Mouse (Mus musculus) liver, embryonic 14.5 days (tissue): Measurements from ENCODE around the gene Asb8. TPM values are rescaled to one million over a fixed set of nuclear protein-coding genes. Genes with fewer than 3 reads are reported as not detected.

Experiments used
- ATAC-seq: fragments of 200-750 bp; cut with Nextera tagmentation; 2 replicates; pipeline ENCODE4 v1.8.0; 2017; ENCODE audit warnings: moderate number of reproducible peaks, mild to moderate bottlenecking, moderate library complexity; ENCODE audit not compliant: insufficient read depth
- DNase-seq, 3 experiments: peaks; one replicate each; pipeline ENCODE4 v3.0.0-alpha.2; 2012 to 2013; ENCODE audit warnings: low read depth in 3 of 3, low spot score in 3 of 3
- H3K27ac ChIP-seq: fragments of 300-500 bp; sonication (generic); 2 replicates; pipeline ENCODE4 v1.5.1; 2014; ENCODE audit warnings: moderate library complexity, mild to moderate bottlenecking, control low read depth, inconsistent platforms
- H3K27me3 ChIP-seq: fragments of 300-500 bp; sonication (generic); 2 replicates; pipeline ENCODE4 v1.6.1; 2014; ENCODE audit warnings: mild to moderate bottlenecking, low read length, moderate library complexity; ENCODE audit not compliant: control insufficient read depth, insufficient read depth
- H3K36me3 ChIP-seq: fragments of 300-500 bp; sonication (generic); replicated peaks from 2 replicates; pipeline ENCODE4 v1.6.1; 2014; ENCODE audit warnings: low read depth; ENCODE audit not compliant: control insufficient read depth, insufficient read depth
- H3K4me1 ChIP-seq, 2 experiments: fragments of 200-500 bp in 1 of 2; fragments of 300-500 bp in 1 of 2; sonication (generic) in 1 of 2; replicated peaks; 2 replicates each; pipeline ENCODE4 v1.6.1; 2012 to 2014; ENCODE audit warnings: antibody characterized with exemption in 1 of 2, inconsistent platforms in 1 of 2, low read length in 1 of 2; ENCODE audit not compliant: control insufficient read depth in 2 of 2, insufficient read depth in 2 of 2
- H3K4me2 ChIP-seq: fragments of 300-500 bp; sonication (generic); 2 replicates; pipeline ENCODE4 v1.6.1; 2014; ENCODE audit warnings: low read depth, mild to moderate bottlenecking, control low read depth, moderate library complexity
- H3K4me3 ChIP-seq, 2 experiments: fragments of 200-500 bp in 1 of 2; fragments of 300-500 bp in 1 of 2; sonication (generic) in 1 of 2; 2 replicates each; pipeline ENCODE4 v1.5.1; 2012 to 2014; ENCODE audit warnings: low read depth in 2 of 2, low read length in 2 of 2, mild to moderate bottlenecking in 2 of 2, control low read depth in 1 of 2, inconsistent platforms in 1 of 2, moderate library complexity in 1 of 2; ENCODE audit not compliant: insufficient read depth in 1 of 2
- H3K9ac ChIP-seq: fragments of 300-500 bp; sonication (generic); replicated peaks from 2 replicates; pipeline ENCODE4 v1.6.1; 2014; ENCODE audit warnings: mild to moderate bottlenecking, control low read depth, moderate library complexity
- H3K9me3 ChIP-seq: fragments of 300-500 bp; sonication (generic); 2 replicates; pipeline ENCODE4 v1.6.1; 2016; ENCODE audit warnings: low read length, mixed read lengths; ENCODE audit not compliant: control insufficient read depth
- CTCF ChIP-seq: IDR thresholded peaks from 2 replicates; pipeline ENCODE4 v1.5.1; 2016; ENCODE audit warnings: antibody characterized with exemption, low read depth, control low read depth
- EP300 ChIP-seq: IDR thresholded peaks from 2 replicates; pipeline ENCODE4 v1.6.1; 2016; ENCODE audit warnings: antibody characterized with exemption, low read depth
- WGBS: fragments of 180-500 bp; shearing (Covaris S2); extraction: QIAGEN DNeasy Blood & Tissue Kit; methylation state at CpG from one replicate; pipeline ENCODE4 v1.1.7; 2014; ENCODE audit not compliant: insufficient replicate concordance; 5-methylcytosine and 5-hydroxymethylcytosine counted together
- polyA plus RNA-seq, 2 experiments: library from polyadenylated mRNA; depleted of rRNA in 1 of 2; stranded (reverse) in 1 of 2; unstranded in 1 of 2; fragments of >200 nt; fragmentation: Nextera tagmentation in 1 of 2; extraction: Ambion mirVana in 1 of 2; gene quantifications; 2 replicates each; pipeline versions ENCODE4 v1.2.1 to v1.2.3; 2012 to 2014

Gene Asb8
- polyA plus RNA-seq, 2 experiments = 15.1 to 22.4 TPM

DNA sequence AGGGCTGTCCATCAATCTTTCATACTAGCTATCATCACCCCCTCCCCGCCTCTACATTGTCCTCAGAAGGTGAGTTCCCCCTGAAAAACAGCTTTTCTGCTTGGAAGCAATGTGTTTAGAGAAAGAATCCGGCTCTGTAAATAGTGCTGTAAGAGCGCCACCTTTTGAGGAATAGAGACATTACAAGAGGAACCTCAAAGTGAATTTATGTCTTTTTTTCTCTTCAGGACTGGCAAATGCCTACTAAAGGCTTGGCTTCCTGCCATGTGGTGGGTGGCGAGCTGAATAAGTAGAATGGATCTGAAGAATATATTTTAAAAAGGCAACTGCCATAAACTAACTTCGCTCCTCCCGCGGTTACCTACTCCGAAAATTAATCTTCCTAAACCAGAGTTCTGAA lies 8.4 kb upstream of the Asb8 start:
- Histone ChIP-seq H3K9ac (no peak overlapping the region), H3K4me2 (no peak overlapping the region), H3K27me3 (peaks cover 29% of the 10 kb centered on the region), H3K4me1 (no peaks in the 10 kb centered on the region), H3K4me3 (no peak overlapping the region), H3K27ac (no peak overlapping the region), H3K9me3 (no peaks in the 10 kb centered on the region), H3K36me3 (no peaks in the 10 kb centered on the region)
- ATAC-seq (no peak), DNase-seq (peak in 2 of 3 experiments; percentile 11 to 19)
- TF ChIP-seq CTCF = peak; percentile 52; the same call in 1 of the 2 replicates
- TF ChIP-seq EP300 = no peak
- 31% methylated on average over 8 of the region's 8 CpGs for WGBS

DNA sequence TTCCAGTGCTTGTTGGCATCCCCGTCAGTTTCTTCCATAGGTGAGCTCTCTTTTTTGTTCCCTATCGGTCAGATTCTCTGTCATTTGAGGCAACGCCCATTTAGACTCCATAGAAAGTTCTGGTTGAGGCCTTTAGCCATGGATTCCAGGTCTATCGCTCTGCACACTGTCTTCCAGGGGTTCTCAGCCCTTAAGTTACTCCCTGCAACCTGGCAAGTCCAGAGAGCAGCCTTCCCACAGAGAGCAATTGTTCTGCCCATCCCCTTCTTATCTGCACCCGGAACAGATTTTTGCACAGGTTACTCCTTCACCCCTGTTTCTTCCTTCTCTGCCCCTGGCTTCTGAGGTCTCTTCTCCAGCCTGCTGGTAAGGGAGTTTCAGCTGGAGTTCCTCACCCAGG lies 6.7 kb upstream of the Asb8 start:
- Histone ChIP-seq H3K4me1 (no peaks in the 10 kb centered on the region), H3K4me2 (no peak overlapping the region), H3K27ac (no peak overlapping the region), H3K4me3 (no peak overlapping the region), H3K9me3 (no peaks in the 10 kb centered on the region), H3K36me3 (no peaks in the 10 kb centered on the region), H3K27me3 (peaks cover 46% of the 10 kb centered on the region), H3K9ac (no peak overlapping the region)
- DNase-seq = no peak
- ATAC-seq = no peak
- no peak for TF ChIP-seq EP300
- no peak for TF ChIP-seq CTCF
- WGBS = 51% methylated on average over 5 of the region's 5 CpGs

DNA sequence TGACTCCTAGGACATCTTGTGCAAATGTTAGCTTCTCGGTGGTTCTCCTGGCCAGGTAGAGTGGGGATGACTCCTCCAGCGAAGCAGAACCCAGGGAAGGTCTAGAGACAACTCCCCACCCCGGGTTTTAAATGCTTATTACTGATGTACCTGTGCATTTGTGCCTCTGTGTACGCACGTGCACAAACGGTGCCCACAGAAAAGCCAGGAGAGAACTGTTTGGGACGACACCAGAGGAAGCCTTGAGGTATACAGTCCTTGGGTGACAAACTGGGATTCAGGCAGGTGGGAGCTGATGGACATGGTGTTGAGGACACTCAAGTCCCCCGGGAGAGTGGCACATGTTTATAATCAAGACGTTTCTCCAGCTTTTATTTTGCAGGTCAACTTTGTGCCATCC lies 5.5 kb upstream of the Asb8 start:
- DNase-seq = no peak
- H3K27me3 ChIP-seq = peaks cover 57% of the 10 kb centered on the region
- no peaks in the 10 kb centered on the region for H3K9me3 ChIP-seq
- TF ChIP-seq CTCF (no peak), EP300 (no peak)
- no peak overlapping the region for H3K4me3 ChIP-seq
- no peaks in the 10 kb centered on the region for H3K36me3 ChIP-seq
- no peaks in the 10 kb centered on the region for H3K4me1 ChIP-seq
- H3K9ac ChIP-seq = no peak overlapping the region
- H3K27ac ChIP-seq = no peak overlapping the region
- no peak overlapping the region for H3K4me2 ChIP-seq
- no peak for ATAC-seq
- 54% methylated on average over 9 of the region's 9 CpGs for WGBS

DNA sequence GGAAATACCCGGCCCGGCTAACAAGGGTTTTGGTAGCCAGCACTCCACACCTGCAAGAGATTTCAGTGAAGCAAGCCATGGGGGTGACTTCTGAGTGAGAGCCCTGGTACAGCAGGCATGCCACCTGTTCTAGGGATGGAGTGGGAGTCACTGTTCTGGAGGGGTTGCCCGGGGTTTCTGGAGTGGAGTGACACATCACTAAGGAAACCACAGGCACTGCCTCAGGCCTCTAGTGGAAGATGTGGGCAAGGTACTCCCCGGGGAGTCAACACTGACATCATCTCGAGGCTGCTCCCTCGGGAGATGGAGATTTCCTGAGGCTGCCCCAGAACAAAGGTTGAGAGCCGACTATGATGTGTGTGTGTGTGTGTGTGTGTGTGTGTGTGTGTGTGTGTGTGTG lies 4.9 kb upstream of the Asb8 start:
- no peaks in the 10 kb centered on the region for H3K4me1 ChIP-seq
- no peak for TF ChIP-seq EP300
- TF ChIP-seq CTCF = no peak
- H3K36me3 ChIP-seq = no peaks in the 10 kb centered on the region
- peaks cover 62% of the 10 kb centered on the region for H3K27me3 ChIP-seq
- H3K9me3 ChIP-seq = no peaks in the 10 kb centered on the region
- no peak overlapping the region for H3K4me2 ChIP-seq
- H3K4me3 ChIP-seq = no peak overlapping the region
- WGBS = 18% methylated on average over 7 of the region's 7 CpGs
- no peak overlapping the region for H3K9ac ChIP-seq
- DNase-seq (no peak), ATAC-seq (no peak)
- H3K27ac ChIP-seq = no peak overlapping the region

DNA sequence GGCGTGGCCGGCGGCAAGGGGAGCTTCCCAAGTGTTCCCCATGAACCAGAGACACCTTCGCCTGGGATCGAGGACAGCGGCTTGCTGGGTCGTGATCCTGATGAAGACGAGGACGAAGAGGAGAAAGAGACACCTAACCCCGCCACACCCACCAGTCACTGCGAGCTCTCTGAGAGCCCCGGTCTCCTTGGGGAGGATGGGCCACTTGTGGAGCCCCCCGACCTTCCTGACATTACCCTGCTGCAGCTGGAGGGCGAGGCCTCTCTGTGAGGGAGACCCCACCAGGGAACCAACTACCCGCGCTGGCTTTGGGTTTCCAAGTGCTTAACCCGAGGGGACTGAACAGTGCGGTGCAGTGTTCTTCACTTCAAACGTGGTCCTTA lies 3.2 kb upstream of the Asb8 start:
- ATAC-seq (no peak), DNase-seq (no peak)
- 7% methylated on average over 19 of the region's 19 CpGs for WGBS
- no peak overlapping the region for H3K4me3 ChIP-seq
- H3K4me1 ChIP-seq = no peaks in the 10 kb centered on the region
- H3K27ac ChIP-seq = no peak overlapping the region
- no peak for TF ChIP-seq EP300
- no peak for TF ChIP-seq CTCF
- no peaks in the 10 kb centered on the region for H3K36me3 ChIP-seq
- H3K4me2 ChIP-seq = no peak overlapping the region
- H3K9ac ChIP-seq = no peak overlapping the region
- H3K27me3 ChIP-seq = peaks cover 63% of the 10 kb centered on the region
- no peaks in the 10 kb centered on the region for H3K9me3 ChIP-seq
